Mouse (Mus musculus): ENCODE results near the gene Mcee. TPM values are rescaled to one million over a fixed set of nuclear protein-coding genes. Genes with fewer than 3 reads are reported as not detected.
A peak's percentile ranks its signal among the peaks of the same experiment; 100 is the strongest.

The Mcee gene
- total and polyA plus RNA-seq, 2 experiments, result 41.8 to 115 TPM

- peak overlapping the region; percentile 94 for H3K4me3 ChIP-seq (ENCODE audit: insufficient read depth, low read depth, low read length)
- peaks cover 10% of the 10 kb centered on the region for H3K4me1 ChIP-seq (ENCODE audit: control insufficient read depth, insufficient read depth, low read length)
- WGBS, result under 1% methylated on average over 15 of the region's 15 CpGs
- H3K27ac ChIP-seq (replicated peaks; ENCODE audit: insufficient read depth, low read depth, low read length), result peak overlapping the region; percentile 92
- peaks cover 16% of the 10 kb centered on the region for H3K36me3 ChIP-seq (ENCODE audit: control insufficient read depth, insufficient read depth, low read length)
- no peak for TF ChIP-seq CTCF (IDR thresholded peaks at IDR 0.05; ENCODE audit: low read depth, low read length)
- no peak for TF ChIP-seq POLR2A (IDR thresholded peaks at IDR 0.05; ENCODE audit: extremely low read depth, insufficient read depth, low read length)
- peaks cover 6% of the 10 kb centered on the region; the same call in 1 of the 2 replicates for H3K79me2 ChIP-seq (ENCODE audit: control insufficient read depth, insufficient read depth, low read length)
- DNase-seq (ENCODE audit: extremely low read depth, low read depth, low spot score), result no peak
- peak overlapping the region; percentile 86 for H3K9ac ChIP-seq (ENCODE audit: low read depth, low read length)
- H3K27me3 ChIP-seq (ENCODE audit: control insufficient read depth, insufficient read depth, low read length), result no peaks in the 10 kb centered on the region
Measured at GRCm38 (mm10) chr7:64392819-64393151, 378 bp downstream of the Mcee start.

DNA sequence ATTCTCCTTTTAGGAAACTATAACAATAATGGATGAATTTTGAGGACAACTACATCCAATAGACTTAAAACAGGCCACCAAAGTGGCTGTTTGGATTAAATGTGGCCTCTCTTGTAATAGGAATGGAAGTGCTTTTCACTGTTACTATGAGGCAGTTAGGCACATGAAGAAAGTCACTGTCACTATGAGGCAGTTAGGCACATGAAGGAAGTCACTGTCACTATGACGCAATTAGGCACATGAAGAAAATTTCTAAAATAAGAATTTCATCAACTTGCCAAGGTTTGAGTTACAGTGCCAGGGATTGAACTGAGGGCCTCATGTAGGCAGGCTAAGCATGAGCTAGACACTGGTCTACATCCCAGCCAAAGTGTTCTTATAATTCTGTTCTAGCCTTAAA, 8.3 kb downstream of the Mcee start:
- Histone ChIP-seq H3K36me3 (ENCODE audit: control insufficient read depth, insufficient read depth, low read length) (peaks cover 20% of the 10 kb centered on the region), H3K27ac (replicated peaks; ENCODE audit: insufficient read depth, low read depth, low read length) (no peak overlapping the region), H3K27me3 (ENCODE audit: control insufficient read depth, insufficient read depth, low read length) (no peaks in the 10 kb centered on the region), H3K79me2 (ENCODE audit: control insufficient read depth, insufficient read depth, low read length) (no peaks in the 10 kb centered on the region), H3K9ac (ENCODE audit: low read depth, low read length) (no peak overlapping the region), H3K4me1 (ENCODE audit: control insufficient read depth, insufficient read depth, low read length) (no peaks in the 10 kb centered on the region), H3K4me3 (ENCODE audit: insufficient read depth, low read depth, low read length) (no peak overlapping the region)
- DNase-seq (ENCODE audit: extremely low read depth, low read depth, low spot score), result peak; percentile 56
- 70% methylated on average over 1 of the region's 1 CpGs for WGBS
- TF ChIP-seq CTCF (IDR thresholded peaks at IDR 0.05; ENCODE audit: low read depth, low read length) (no peak), POLR2A (IDR thresholded peaks at IDR 0.05; ENCODE audit: extremely low read depth, insufficient read depth, low read length) (no peak)

DNA sequence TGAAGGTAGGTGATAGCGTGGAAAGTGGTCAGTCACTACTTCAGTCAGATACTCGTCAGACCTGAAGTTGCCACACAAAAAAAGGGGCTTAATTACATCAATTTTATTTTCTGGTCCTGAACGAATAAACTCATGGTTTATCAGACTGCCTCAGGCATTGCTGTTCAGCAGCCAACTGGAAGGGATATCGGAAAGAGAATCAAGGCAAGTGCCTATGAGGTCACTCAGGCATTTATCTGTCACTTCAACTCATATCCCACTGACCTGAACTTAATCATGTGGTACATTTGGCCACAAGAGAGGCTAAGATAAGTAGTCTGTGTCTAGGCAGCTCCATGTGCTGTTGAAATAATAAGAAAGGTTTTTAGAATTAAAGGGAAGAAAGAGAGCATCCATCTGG, 10.0 kb downstream of the Mcee start:
- Histone ChIP-seq H3K27ac (replicated peaks; ENCODE audit: insufficient read depth, low read depth, low read length) (no peak overlapping the region), H3K4me1 (ENCODE audit: control insufficient read depth, insufficient read depth, low read length) (no peaks in the 10 kb centered on the region), H3K4me3 (ENCODE audit: insufficient read depth, low read depth, low read length) (no peak overlapping the region), H3K79me2 (ENCODE audit: control insufficient read depth, insufficient read depth, low read length) (no peaks in the 10 kb centered on the region), H3K9ac (ENCODE audit: low read depth, low read length) (no peak overlapping the region), H3K36me3 (ENCODE audit: control insufficient read depth, insufficient read depth, low read length) (peaks cover 31% of the 10 kb centered on the region), H3K27me3 (ENCODE audit: control insufficient read depth, insufficient read depth, low read length) (no peaks in the 10 kb centered on the region)
- TF ChIP-seq CTCF (IDR thresholded peaks at IDR 0.05; ENCODE audit: low read depth, low read length) (no peak), POLR2A (IDR thresholded peaks at IDR 0.05; ENCODE audit: extremely low read depth, insufficient read depth, low read length) (no peak)
- 91% methylated on average over 4 of the region's 4 CpGs for WGBS
- DNase-seq (ENCODE audit: extremely low read depth, low read depth, low spot score), result no peak

GRCm38 (mm10) chr7:64403989-64404388, 11.6 kb downstream of the Mcee start:
- TF ChIP-seq POLR2A (IDR thresholded peaks at IDR 0.05; ENCODE audit: extremely low read depth, insufficient read depth, low read length) (no peak), CTCF (IDR thresholded peaks at IDR 0.05; ENCODE audit: low read depth, low read length) (no peak)
- Histone ChIP-seq H3K4me3 (ENCODE audit: insufficient read depth, low read depth, low read length) (no peak overlapping the region), H3K9ac (ENCODE audit: low read depth, low read length) (no peak overlapping the region), H3K27me3 (ENCODE audit: control insufficient read depth, insufficient read depth, low read length) (no peaks in the 10 kb centered on the region), H3K27ac (replicated peaks; ENCODE audit: insufficient read depth, low read depth, low read length) (no peak overlapping the region), H3K36me3 (ENCODE audit: control insufficient read depth, insufficient read depth, low read length) (peaks cover 31% of the 10 kb centered on the region), H3K79me2 (ENCODE audit: control insufficient read depth, insufficient read depth, low read length) (no peaks in the 10 kb centered on the region), H3K4me1 (ENCODE audit: control insufficient read depth, insufficient read depth, low read length) (no peaks in the 10 kb centered on the region)
- 85% methylated on average over 8 of the region's 8 CpGs for WGBS
- DNase-seq (ENCODE audit: extremely low read depth, low read depth, low spot score), result no peak

- H3K27me3 ChIP-seq (ENCODE audit: control insufficient read depth, insufficient read depth, low read length), result no peaks in the 10 kb centered on the region
- TF ChIP-seq CTCF (IDR thresholded peaks at IDR 0.05; ENCODE audit: low read depth, low read length), result no peak
- TF ChIP-seq POLR2A (IDR thresholded peaks at IDR 0.05; ENCODE audit: extremely low read depth, insufficient read depth, low read length), result no peak
- peak; percentile 7 for DNase-seq (ENCODE audit: extremely low read depth, low read depth, low spot score)
- H3K79me2 ChIP-seq (ENCODE audit: control insufficient read depth, insufficient read depth, low read length), result no peaks in the 10 kb centered on the region
- no peak overlapping the region for H3K27ac ChIP-seq (replicated peaks; ENCODE audit: insufficient read depth, low read depth, low read length)
- WGBS, result 54% methylated on average over 5 of the region's 5 CpGs
- H3K4me1 ChIP-seq (ENCODE audit: control insufficient read depth, insufficient read depth, low read length), result no peaks in the 10 kb centered on the region
- no peak overlapping the region for H3K9ac ChIP-seq (ENCODE audit: low read depth, low read length)
- no peaks in the 10 kb centered on the region for H3K36me3 ChIP-seq (ENCODE audit: control insufficient read depth, insufficient read depth, low read length)
- H3K4me3 ChIP-seq (ENCODE audit: insufficient read depth, low read depth, low read length), result no peak overlapping the region
Measured at GRCm38 (mm10) chr7:64424861-64425260, 32.5 kb downstream of the Mcee start.

GRCm38 (mm10) chr7:64439595-64440518, 47.5 kb downstream of the Mcee start:
- no peak for DNase-seq (ENCODE audit: extremely low read depth, low read depth, low spot score)
- H3K27me3 ChIP-seq (ENCODE audit: control insufficient read depth, insufficient read depth, low read length), result no peaks in the 10 kb centered on the region
- no peaks in the 10 kb centered on the region for H3K79me2 ChIP-seq (ENCODE audit: control insufficient read depth, insufficient read depth, low read length)
- no peak overlapping the region for H3K27ac ChIP-seq (replicated peaks; ENCODE audit: insufficient read depth, low read depth, low read length)
- no peaks in the 10 kb centered on the region for H3K4me1 ChIP-seq (ENCODE audit: control insufficient read depth, insufficient read depth, low read length)
- no peak overlapping the region for H3K4me3 ChIP-seq (ENCODE audit: insufficient read depth, low read depth, low read length)
- 67% methylated on average over 5 of the region's 5 CpGs for WGBS
- H3K36me3 ChIP-seq (ENCODE audit: control insufficient read depth, insufficient read depth, low read length), result no peaks in the 10 kb centered on the region
- TF ChIP-seq POLR2A (IDR thresholded peaks at IDR 0.05; ENCODE audit: extremely low read depth, insufficient read depth, low read length), result no peak
- H3K9ac ChIP-seq (ENCODE audit: low read depth, low read length), result no peak overlapping the region

Measured in liver, adult 2 months (tissue).